Mouse (Mus musculus) brain, embryonic 14.5 days (tissue): Measurements from ENCODE around the gene Rnd1. TPM values are rescaled to one million over a fixed set of nuclear protein-coding genes. Genes with fewer than 3 reads are reported as not detected.

Experiments used
- DNase-seq: peaks from one replicate; pipeline ENCODE4 v3.0.0-alpha.2; 2011; ENCODE audit warnings: low read depth
- CTCF ChIP-seq: fragments of 200-500 bp; IDR thresholded peaks from 2 replicates; pipeline ENCODE4 v1.5.1; 2012; ENCODE audit warnings: inconsistent platforms, mild to moderate bottlenecking, moderate library complexity, borderline replicate concordance; ENCODE audit not compliant: insufficient read depth, insufficient read length; ENCODE audit errors: extremely low read depth
- POLR2A ChIP-seq: fragments of 200-500 bp; IDR thresholded peaks from 2 replicates; pipeline ENCODE4 v1.6.1; 2012; ENCODE audit warnings: mild to moderate bottlenecking, inconsistent platforms, borderline replicate concordance; ENCODE audit not compliant: poor library complexity, insufficient read depth, insufficient read length, severe bottlenecking; ENCODE audit errors: extremely low read depth
- polyA plus RNA-seq: library from polyadenylated mRNA; depleted of rRNA; stranded (reverse); fragments of >200 nt; gene quantifications from 2 replicates; pipeline ENCODE4 v1.2.3, GENCODE M21; 2012; rRNA removed

The Rnd1 gene
- polyA plus RNA-seq, 1 experiment = 14.0 TPM

DNA sequence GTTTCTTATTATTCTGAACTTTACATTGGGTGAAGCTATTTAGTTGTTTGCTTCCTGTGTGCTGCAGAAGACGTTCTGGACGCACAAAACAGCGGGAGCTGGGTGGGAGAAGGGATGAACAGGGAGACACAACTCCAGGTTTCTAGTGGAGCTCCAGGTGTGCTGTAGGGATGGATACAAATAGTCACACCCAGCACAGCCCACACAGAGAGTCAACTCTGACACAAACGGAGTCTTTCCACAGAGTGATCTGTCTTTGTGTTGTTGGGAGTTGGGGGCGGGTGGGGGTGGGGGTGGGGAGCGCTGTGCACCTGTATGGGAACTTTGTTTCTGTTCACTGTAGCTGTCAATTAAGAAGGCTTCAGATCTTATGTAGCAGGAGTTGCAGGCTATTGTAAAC lies 54.5 kb downstream of the Rnd1 start:
- no peak for DNase-seq
- no peak for TF ChIP-seq CTCF
- TF ChIP-seq POLR2A = no peak

DNA sequence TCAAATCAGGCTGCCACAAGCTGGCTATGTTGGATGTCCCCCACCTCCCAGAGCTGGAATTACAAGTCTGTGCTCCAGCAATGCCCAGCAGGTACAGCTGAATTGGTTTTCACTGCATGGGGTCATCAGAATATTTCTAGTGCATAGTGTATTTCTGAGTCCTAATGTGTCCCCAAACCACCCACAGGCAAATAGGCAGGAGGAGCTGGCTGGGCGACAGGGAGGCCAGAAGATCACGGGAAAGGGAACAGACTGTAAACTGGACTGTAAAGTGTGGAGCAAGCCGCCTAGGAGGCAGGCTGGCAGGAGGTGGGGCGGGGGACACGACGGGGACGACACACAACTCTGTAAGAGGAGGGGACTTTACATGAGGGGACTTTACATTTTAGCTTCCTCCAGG lies 55.1 kb downstream of the Rnd1 start:
- no peak for TF ChIP-seq CTCF
- TF ChIP-seq POLR2A = no peak
- no peak for DNase-seq

DNA sequence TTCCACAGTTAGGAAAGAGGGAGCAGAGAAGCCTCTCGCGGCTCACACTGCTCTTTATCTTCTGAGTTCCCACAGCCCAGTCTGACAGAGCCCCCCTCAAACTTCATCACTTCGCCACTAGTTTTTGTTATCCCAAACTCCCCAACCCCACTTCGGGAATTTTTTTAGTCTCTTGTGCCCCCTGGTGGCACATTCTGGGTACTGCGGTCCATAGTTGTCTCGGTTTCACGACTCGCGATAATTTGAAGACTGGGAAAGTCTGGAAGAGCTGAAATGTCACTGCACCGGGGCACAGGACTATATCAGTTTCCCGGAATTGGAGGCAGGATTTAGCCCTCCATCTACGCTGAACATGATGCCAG lies 60.1 kb downstream of the Rnd1 start:
- peak; percentile 81 for DNase-seq
- TF ChIP-seq CTCF = peak; percentile 88; the same call in 1 of the 2 replicates
- no peak for TF ChIP-seq POLR2A

DNA sequence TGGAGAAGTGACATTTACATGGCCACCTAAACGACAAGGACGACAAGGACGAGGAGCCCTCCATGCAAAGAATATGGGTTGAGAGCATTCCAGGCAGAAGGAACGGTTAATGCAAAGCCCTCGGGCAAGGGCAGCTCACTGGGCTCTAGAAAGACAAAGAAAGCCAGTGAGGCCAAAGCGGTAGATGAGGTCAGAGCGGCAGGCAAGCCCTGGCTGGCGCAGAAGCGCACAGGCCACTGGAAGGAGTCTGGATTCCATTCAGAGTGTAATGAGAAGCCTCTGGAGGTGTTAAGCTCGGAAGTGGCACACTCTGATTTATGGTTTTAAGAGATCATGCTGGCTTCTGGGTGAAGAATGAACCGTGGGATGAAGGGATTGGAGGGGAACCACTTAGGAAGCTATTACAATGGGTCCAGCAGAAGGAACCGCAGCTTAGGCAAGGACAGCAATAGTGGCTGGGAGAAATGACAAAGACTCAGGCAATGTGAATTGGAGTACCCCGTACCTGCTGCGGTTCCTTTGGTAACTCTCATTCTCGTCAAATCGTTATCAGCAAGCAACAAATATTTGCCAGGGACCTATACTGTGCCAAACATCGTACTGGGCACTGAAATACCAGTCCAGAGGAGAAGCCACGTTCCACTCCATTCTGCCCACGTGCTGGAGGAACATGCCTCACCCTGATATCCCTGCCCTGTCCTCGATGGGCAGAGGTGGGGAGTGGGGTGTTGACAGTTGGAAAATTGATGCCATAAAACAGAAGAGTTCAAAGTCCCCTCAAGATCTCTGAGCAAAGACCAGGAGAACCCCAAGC lies 60.7 kb downstream of the Rnd1 start:
- no peak for DNase-seq
- TF ChIP-seq CTCF (no peak), POLR2A (no peak)

DNA sequence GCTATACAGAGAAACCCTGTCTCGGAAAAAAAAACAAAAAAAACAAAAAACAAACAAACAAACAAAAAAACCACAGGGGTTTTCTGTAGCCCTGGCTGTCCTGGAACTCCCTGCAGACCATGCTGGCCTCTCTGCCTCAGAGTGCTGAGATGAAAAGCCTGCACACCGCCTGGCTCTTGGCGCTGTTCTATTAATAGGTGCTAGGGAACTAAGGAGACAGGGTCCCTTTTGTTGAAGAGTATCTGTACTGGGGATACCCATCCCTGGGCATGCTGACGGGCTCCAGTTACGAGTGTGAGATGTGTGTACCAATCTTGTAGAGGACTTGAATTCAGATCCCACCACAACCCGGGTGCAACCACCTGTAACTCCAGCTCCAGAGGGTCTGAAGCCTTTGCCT lies 61.5 kb downstream of the Rnd1 start:
- no peak for DNase-seq
- no peak for TF ChIP-seq CTCF
- TF ChIP-seq POLR2A = no peak

DNA sequence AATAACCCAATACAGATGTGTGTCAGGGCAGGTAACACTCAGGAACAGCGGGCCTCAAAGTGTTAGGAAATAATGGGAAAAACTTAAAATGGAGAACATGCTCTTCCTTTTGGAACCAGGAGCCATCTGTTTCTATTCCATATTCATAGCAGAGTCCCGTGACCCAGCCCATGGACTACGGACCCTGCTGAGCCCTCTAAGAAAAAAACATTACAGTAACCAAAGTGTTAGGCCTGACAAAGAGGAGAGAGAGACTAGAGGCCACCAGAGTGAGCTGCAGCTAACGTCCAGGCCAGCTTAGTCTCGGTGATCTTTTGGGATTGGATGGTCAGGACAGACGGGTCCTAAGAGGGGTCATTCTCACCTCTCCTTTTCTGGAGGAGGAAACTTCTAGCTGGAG lies 62.3 kb downstream of the Rnd1 start:
- TF ChIP-seq POLR2A (no peak), CTCF (no peak)
- no peak for DNase-seq

DNA sequence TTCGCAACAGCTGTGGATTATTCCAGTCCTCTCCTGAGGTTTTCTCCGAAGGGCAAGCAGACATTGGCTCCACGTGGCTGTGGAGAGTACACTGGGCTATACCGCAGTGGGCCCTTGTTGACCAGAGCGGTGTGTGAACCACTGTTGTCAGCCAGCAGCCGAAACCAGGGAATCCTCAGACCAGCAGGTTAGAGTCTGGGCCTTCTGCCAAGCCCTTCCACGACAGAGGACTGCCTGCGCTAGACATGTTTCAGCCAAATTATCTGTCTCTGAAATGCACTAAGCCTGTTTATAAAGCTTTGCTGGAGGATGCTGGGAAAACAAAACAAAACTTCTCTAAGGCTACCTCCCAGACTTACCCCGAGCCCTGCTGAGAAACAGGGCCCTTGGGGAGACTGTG lies 62.7 kb downstream of the Rnd1 start:
- TF ChIP-seq POLR2A = no peak
- no peak for TF ChIP-seq CTCF
- DNase-seq = peak; percentile 72

Other genes with a start within 250 kb of the Rnd1 start
- gene Olfr282, start 246.2 kb downstream of the Rnd1 start, polyA plus RNA-seq = not detected in 2 replicates
- gene Olfr281, start 224.9 kb downstream of the Rnd1 start, polyA plus RNA-seq = not detected in 2 replicates
- not detected in 2 replicates for gene OR5BS1P, start 207.6 kb downstream of the Rnd1 start, polyA plus RNA-seq
- gene Lalba, start 194.7 kb downstream of the Rnd1 start, polyA plus RNA-seq = not detected in 2 replicates
- gene Olfr279, start 185.1 kb downstream of the Rnd1 start, polyA plus RNA-seq = not detected in 2 replicates
- 106 and 115 TPM in 2 replicates for gene Kansl2, start 143.2 kb downstream of the Rnd1 start, polyA plus RNA-seq
- 25.5 and 29.5 TPM in 2 replicates for gene Ccnt1, start 106.5 kb downstream of the Rnd1 start, polyA plus RNA-seq
- gene 4930415O20Rik, start 106.5 kb downstream of the Rnd1 start, polyA plus RNA-seq = not detected in 2 replicates
- 38.3 and 50.2 TPM in 2 replicates for gene Adcy6, start 67.4 kb downstream of the Rnd1 start, polyA plus RNA-seq
- gene Cacnb3, start 46.6 kb downstream of the Rnd1 start, polyA plus RNA-seq = 287 and 323 TPM in 2 replicates
- 38.9 and 55.6 TPM in 2 replicates for gene Ddx23, start 14.6 kb downstream of the Rnd1 start, polyA plus RNA-seq
- 1.7 and 3.2 TPM in 2 replicates for gene Ccdc65, start 30.7 kb upstream of the Rnd1 start, polyA plus RNA-seq
- 4.7 and 5.9 TPM in 2 replicates for gene Fkbp11, start 50.7 kb upstream of the Rnd1 start, polyA plus RNA-seq
- 119 and 156 TPM in 2 replicates for gene Arf3, start 85.8 kb upstream of the Rnd1 start, polyA plus RNA-seq
- 0.95 and 2.4 TPM in 2 replicates for gene Wnt10b, start 100.7 kb upstream of the Rnd1 start, polyA plus RNA-seq
- 1.2 and 2.9 TPM in 2 replicates for gene Wnt1, start 112.4 kb upstream of the Rnd1 start, polyA plus RNA-seq
- gene Ddn, start 132.0 kb upstream of the Rnd1 start, polyA plus RNA-seq = 1.8 and 2.2 TPM in 2 replicates
- 71.8 and 85.7 TPM in 2 replicates for gene Prkag1, start 154.1 kb upstream of the Rnd1 start, polyA plus RNA-seq
- gene Kmt2d, start 193.7 kb upstream of the Rnd1 start, polyA plus RNA-seq = 18.4 and 37.5 TPM in 2 replicates
- gene Rhebl1, start 217.1 kb upstream of the Rnd1 start, polyA plus RNA-seq = 24.6 and 40.8 TPM in 2 replicates
- 0.37 and 0.88 TPM in 2 replicates for gene Dhh, start 221.1 kb upstream of the Rnd1 start, polyA plus RNA-seq
- gene Lmbr1l, start 240.8 kb upstream of the Rnd1 start, polyA plus RNA-seq = 106 and 176 TPM in 2 replicates